Mouse (Mus musculus): Measurements from ENCODE around the gene Atp2b2. TPM values are rescaled to one million over a fixed set of nuclear protein-coding genes. Genes with fewer than 3 reads are reported as not detected.

Gene Atp2b2
- polyA plus RNA-seq, 1 experiment = 0.07 TPM

DNA sequence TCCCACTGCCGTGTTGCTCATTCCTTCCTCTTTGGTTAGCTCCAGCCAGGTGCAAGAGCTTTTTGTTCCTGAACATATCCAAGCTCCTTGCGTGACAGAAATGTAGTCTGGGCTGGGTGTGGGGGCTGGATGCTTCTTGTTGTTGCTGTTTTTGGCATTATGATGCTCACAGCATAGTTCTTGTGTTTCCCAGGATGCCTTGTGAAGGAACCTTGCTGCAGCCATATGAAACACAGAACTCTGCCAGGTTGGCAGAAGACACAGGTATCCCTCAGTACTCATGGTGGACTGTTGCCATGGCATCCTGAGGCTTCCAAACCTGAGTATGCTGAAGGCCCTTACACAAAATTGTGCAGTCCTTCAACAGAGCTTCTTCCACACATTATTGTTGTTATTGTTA is 44.0 kb downstream of the Atp2b2 start:
- Histone ChIP-seq H3K4me3 (ENCODE audit: extremely low read depth, insufficient read depth, insufficient read length) (no peak overlapping the region), H3K36me3 (ENCODE audit: control insufficient read depth, insufficient read depth, low read length) (no peaks in the 10 kb centered on the region), H3K4me1 (ENCODE audit: control insufficient read depth, insufficient read depth, insufficient read length) (no peaks in the 10 kb centered on the region), H3K27ac (ENCODE audit: insufficient read depth, low read length) (no peak overlapping the region), H3K27me3 (ENCODE audit: control insufficient read depth, insufficient read depth, low read length) (no peaks in the 10 kb centered on the region)
- no peak for DNase-seq (ENCODE audit: low read depth in 1 of 2, low spot score in 2 of 2)
- 65% methylated on average over 2 of the region's 2 CpGs for WGBS
- TF ChIP-seq POLR2A (IDR thresholded peaks at IDR 0.05; ENCODE audit: low read depth, low read length) (no peak), CTCF (IDR thresholded peaks at IDR 0.05; ENCODE audit: extremely low read depth, insufficient read depth, insufficient read length, insufficient replicate concordance) (no peak)

GRCm38 (mm10) chr6:113994176-113994575 is 48.2 kb downstream of the Atp2b2 start:
- TF ChIP-seq CTCF (IDR thresholded peaks at IDR 0.05; ENCODE audit: extremely low read depth, insufficient read depth, insufficient read length, insufficient replicate concordance) (no peak), POLR2A (IDR thresholded peaks at IDR 0.05; ENCODE audit: low read depth, low read length) (no peak)
- no peaks in the 10 kb centered on the region for H3K4me1 ChIP-seq (ENCODE audit: control insufficient read depth, insufficient read depth, insufficient read length)
- H3K27ac ChIP-seq (ENCODE audit: insufficient read depth, low read length) = no peak overlapping the region
- WGBS = 84% methylated on average over 5 of the region's 5 CpGs
- H3K36me3 ChIP-seq (ENCODE audit: control insufficient read depth, insufficient read depth, low read length) = no peaks in the 10 kb centered on the region
- H3K4me3 ChIP-seq (ENCODE audit: extremely low read depth, insufficient read depth, insufficient read length) = no peak overlapping the region
- H3K27me3 ChIP-seq (ENCODE audit: control insufficient read depth, insufficient read depth, low read length) = no peaks in the 10 kb centered on the region
- DNase-seq (ENCODE audit: low read depth in 1 of 2, low spot score in 2 of 2) = no peak

DNA sequence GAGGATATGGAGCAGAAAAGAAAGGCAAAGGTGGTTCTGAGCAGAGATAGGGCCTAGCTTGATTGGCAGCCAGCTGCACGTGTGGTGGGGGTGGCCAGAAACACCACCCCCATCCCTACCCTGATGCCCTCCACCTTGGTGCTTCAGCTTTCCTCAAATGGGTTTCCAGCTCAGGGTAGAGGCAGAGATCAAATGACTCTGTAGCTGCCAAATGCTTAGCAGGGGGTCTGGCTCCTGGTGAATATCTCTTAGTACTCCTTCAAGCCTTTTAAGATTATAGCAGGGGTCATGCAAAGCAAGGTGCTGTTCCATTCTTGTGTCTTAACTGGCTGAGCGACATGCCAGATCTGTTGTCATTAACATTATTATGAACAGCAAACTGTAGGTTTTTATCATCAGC is 50.3 kb downstream of the Atp2b2 start:
- Histone ChIP-seq H3K4me3 (ENCODE audit: extremely low read depth, insufficient read depth, insufficient read length) (no peak overlapping the region), H3K27me3 (ENCODE audit: control insufficient read depth, insufficient read depth, low read length) (no peaks in the 10 kb centered on the region), H3K4me1 (ENCODE audit: control insufficient read depth, insufficient read depth, insufficient read length) (no peaks in the 10 kb centered on the region), H3K27ac (ENCODE audit: insufficient read depth, low read length) (no peak overlapping the region), H3K36me3 (ENCODE audit: control insufficient read depth, insufficient read depth, low read length) (no peaks in the 10 kb centered on the region)
- no peak for TF ChIP-seq POLR2A (IDR thresholded peaks at IDR 0.05; ENCODE audit: low read depth, low read length)
- TF ChIP-seq CTCF (IDR thresholded peaks at IDR 0.05; ENCODE audit: extremely low read depth, insufficient read depth, insufficient read length, insufficient replicate concordance) = no peak
- no peak for DNase-seq (ENCODE audit: low read depth in 1 of 2, low spot score in 2 of 2)
- WGBS = 75% methylated on average over 2 of the region's 2 CpGs

DNA sequence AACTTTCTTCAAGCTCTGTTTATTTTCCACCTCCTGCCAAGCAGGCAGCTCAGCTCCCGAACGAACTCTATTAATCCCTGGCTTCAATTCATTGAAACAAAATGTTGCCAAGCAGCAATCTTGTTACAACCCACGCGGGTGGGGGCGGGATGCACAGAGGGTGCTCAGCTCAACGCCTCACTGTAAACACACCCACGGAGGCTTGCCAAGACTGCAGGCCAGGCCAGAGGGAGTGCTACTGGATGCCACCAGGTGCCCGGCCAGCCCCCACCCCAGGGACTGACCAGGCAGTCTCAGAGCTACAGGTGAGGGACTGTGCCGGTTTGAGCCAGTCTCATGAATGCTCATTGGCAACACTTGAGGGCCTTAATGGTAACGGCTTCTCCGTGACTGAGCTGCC is 50.9 kb downstream of the Atp2b2 start:
- Histone ChIP-seq H3K27ac (ENCODE audit: insufficient read depth, low read length) (no peak overlapping the region), H3K27me3 (ENCODE audit: control insufficient read depth, insufficient read depth, low read length) (no peaks in the 10 kb centered on the region), H3K4me1 (ENCODE audit: control insufficient read depth, insufficient read depth, insufficient read length) (no peaks in the 10 kb centered on the region), H3K4me3 (ENCODE audit: extremely low read depth, insufficient read depth, insufficient read length) (no peak overlapping the region), H3K36me3 (ENCODE audit: control insufficient read depth, insufficient read depth, low read length) (no peaks in the 10 kb centered on the region)
- DNase-seq (ENCODE audit: low read depth in 1 of 2, low spot score in 2 of 2) = no peak
- TF ChIP-seq POLR2A (IDR thresholded peaks at IDR 0.05; ENCODE audit: low read depth, low read length) (no peak), CTCF (IDR thresholded peaks at IDR 0.05; ENCODE audit: extremely low read depth, insufficient read depth, insufficient read length, insufficient replicate concordance) (no peak)
- 74% methylated on average over 11 of the region's 11 CpGs for WGBS

DNA sequence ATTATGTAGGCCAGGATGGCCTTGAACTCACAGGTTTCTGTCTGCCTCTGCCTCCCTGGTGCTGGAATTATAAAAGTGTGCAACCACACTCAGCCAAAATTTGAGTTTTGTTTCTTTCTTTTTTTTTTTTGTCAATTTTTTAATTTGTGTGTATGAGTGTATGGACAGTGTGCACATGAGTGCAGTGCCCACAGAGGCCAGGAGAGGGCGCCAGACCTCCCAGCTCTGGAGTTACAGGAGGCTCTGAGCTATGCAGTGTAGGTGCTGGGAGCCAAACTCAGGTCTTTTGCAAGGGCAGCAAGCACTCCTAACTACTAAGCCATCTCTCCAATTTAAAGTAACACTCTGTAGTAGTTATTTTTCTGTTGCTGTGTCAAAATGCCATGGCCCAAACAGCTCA is 52.4 kb downstream of the Atp2b2 start:
- TF ChIP-seq POLR2A (IDR thresholded peaks at IDR 0.05; ENCODE audit: low read depth, low read length) (no peak), CTCF (IDR thresholded peaks at IDR 0.05; ENCODE audit: extremely low read depth, insufficient read depth, insufficient read length, insufficient replicate concordance) (no peak)
- no peaks in the 10 kb centered on the region for H3K36me3 ChIP-seq (ENCODE audit: control insufficient read depth, insufficient read depth, low read length)
- H3K4me3 ChIP-seq (ENCODE audit: extremely low read depth, insufficient read depth, insufficient read length) = no peak overlapping the region
- no peaks in the 10 kb centered on the region for H3K27me3 ChIP-seq (ENCODE audit: control insufficient read depth, insufficient read depth, low read length)
- H3K4me1 ChIP-seq (ENCODE audit: control insufficient read depth, insufficient read depth, insufficient read length) = no peaks in the 10 kb centered on the region
- no peak overlapping the region for H3K27ac ChIP-seq (ENCODE audit: insufficient read depth, low read length)
- 27% methylated on average over 1 of the region's 1 CpGs for WGBS
- no peak for DNase-seq (ENCODE audit: low read depth in 1 of 2, low spot score in 2 of 2)

DNA sequence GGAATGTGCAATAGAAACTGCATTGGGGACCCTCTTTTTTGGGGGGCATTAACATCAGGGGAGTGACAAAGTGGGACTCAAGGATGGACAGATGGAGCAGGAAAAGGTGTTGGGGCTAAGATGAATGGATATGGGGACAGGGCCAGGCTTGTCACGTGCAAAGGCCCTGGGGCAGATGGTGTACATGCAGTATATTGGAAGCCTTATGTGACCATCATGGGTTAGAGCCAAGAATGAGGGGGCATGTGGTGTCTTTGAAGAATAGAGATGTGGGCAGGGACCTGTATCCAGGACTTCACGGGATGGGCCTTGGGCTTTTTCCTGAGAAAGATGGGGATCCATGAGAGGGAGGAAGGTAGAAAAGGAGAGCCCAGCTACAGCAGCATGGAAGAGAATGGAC is 53.9 kb downstream of the Atp2b2 start:
- TF ChIP-seq CTCF (IDR thresholded peaks at IDR 0.05; ENCODE audit: extremely low read depth, insufficient read depth, insufficient read length, insufficient replicate concordance) (no peak), POLR2A (IDR thresholded peaks at IDR 0.05; ENCODE audit: low read depth, low read length) (no peak)
- Histone ChIP-seq H3K27me3 (ENCODE audit: control insufficient read depth, insufficient read depth, low read length) (no peaks in the 10 kb centered on the region), H3K4me1 (ENCODE audit: control insufficient read depth, insufficient read depth, insufficient read length) (no peaks in the 10 kb centered on the region), H3K36me3 (ENCODE audit: control insufficient read depth, insufficient read depth, low read length) (no peaks in the 10 kb centered on the region), H3K27ac (ENCODE audit: insufficient read depth, low read length) (no peak overlapping the region), H3K4me3 (ENCODE audit: extremely low read depth, insufficient read depth, insufficient read length) (no peak overlapping the region)
- DNase-seq (ENCODE audit: low read depth in 1 of 2, low spot score in 2 of 2) = no peak
- WGBS = 87% methylated on average over 2 of the region's 2 CpGs

- H3K27me3 ChIP-seq (ENCODE audit: control insufficient read depth, insufficient read depth, low read length) = no peaks in the 10 kb centered on the region
- WGBS = 75% methylated on average over 4 of the region's 4 CpGs
- no peak overlapping the region for H3K4me3 ChIP-seq (ENCODE audit: extremely low read depth, insufficient read depth, insufficient read length)
- H3K4me1 ChIP-seq (ENCODE audit: control insufficient read depth, insufficient read depth, insufficient read length) = no peaks in the 10 kb centered on the region
- no peak overlapping the region for H3K27ac ChIP-seq (ENCODE audit: insufficient read depth, low read length)
- no peak for DNase-seq (ENCODE audit: low read depth in 1 of 2, low spot score in 2 of 2)
- no peak for TF ChIP-seq CTCF (IDR thresholded peaks at IDR 0.05; ENCODE audit: extremely low read depth, insufficient read depth, insufficient read length, insufficient replicate concordance)
- TF ChIP-seq POLR2A (IDR thresholded peaks at IDR 0.05; ENCODE audit: low read depth, low read length) = no peak
- H3K36me3 ChIP-seq (ENCODE audit: control insufficient read depth, insufficient read depth, low read length) = no peaks in the 10 kb centered on the region
Measured at GRCm38 (mm10) chr6:113986671-113987070, 55.7 kb downstream of the Atp2b2 start.
